In the genomic region with DNA sequence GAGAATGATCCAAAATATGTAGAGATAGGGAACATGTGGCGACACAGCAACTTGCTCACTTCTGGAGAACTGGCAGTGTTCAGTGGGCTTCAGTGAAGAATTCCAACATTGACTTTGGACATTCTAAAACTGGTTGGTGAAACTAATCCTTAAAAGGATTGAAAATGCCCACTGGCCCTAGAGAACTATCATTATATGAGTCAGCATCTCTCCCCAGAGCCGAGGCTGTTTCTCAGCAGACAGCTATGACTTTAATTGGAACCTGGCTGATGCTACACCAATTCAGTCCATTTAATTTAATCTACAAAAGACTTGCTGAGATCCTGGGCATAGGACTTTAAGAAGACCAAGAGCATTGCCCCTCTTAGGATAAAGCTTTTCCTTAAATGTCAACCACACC, we compare ENCODE assay signal across 10 mouse cellular contexts.
"Had no signal": no experiment of that assay in that cellular context is flagged by ENCODE, and none has a peak within 500 bp of the region (broad histone marks: within the 10 kb centered on the region; RNA-seq: fewer than 3 reads in every experiment).

No protein-coding gene starts in this region.

- DNase-seq: gastrocnemius, postnatal 14 days; gastrocnemius, postnatal 36 days; heart, adult 18-20 months; heart, postnatal 14 days; heart, postnatal 36 days; kidney, adult 11 months; kidney, adult 2 months; kidney, adult 9 months; kidney, postnatal 14 days; kidney, postnatal 36 days had no signal
